Mouse (Mus musculus): Measurements from ENCODE around the gene Ovgp1.

DNA sequence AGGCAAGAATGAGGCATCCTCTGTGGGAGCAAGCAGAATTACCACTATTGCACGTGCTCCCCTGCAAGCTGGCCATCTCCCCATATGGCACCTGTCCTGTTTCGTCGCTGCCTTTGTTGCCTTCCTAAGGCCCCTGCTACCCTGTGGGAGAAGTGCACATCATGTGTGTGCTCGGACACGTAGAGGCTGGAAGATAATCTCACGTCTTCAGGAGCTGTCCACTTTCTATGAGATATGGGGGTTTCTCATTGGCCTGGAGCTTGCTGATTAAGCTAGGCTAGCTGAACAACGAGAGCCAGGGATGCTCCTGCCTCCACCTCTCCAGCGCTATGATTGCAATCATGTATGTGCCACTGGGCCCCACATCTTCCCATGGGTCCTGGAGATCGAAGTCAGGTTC, 48.9 kb upstream of the Ovgp1 start:
- TF ChIP-seq POLR2A (IDR thresholded peaks at IDR 0.05; ENCODE audit: extremely low read depth, insufficient read depth, low read length) (no peak), CTCF (IDR thresholded peaks at IDR 0.05; ENCODE audit: low read depth, low read length) (no peak)

All from liver, adult 2 months (tissue).